Mouse (Mus musculus) erythroblast, embryonic 14.5 days (primary cell): ENCODE measurements around the gene Mmgt2.

ENCODE experiments used
- GATA1 ChIP-seq: IDR thresholded peaks from 2 replicates; pipeline ENCODE4 v1.6.1; 2012; ENCODE audit warnings: low read length, inconsistent platforms, mixed read lengths
- TAL1 ChIP-seq: IDR thresholded peaks from 3 replicates; pipeline ENCODE4 v1.6.1; 2012; ENCODE audit warnings: low read length, inconsistent platforms, mixed read lengths

GRCm38 (mm10) chr11:62643011-62643631, 5.3 kb upstream of the Mmgt2 start:
- TF ChIP-seq GATA1: no peak
- no peak for TF ChIP-seq TAL1
